Mouse (Mus musculus) cerebellum, adult 11-12 months (tissue): ENCODE measurements around the gene Pld1.

Experiments
- DNase-seq: peaks from one replicate; pipeline ENCODE4 v3.0.0; 2022

Gene Pld1

DNA sequence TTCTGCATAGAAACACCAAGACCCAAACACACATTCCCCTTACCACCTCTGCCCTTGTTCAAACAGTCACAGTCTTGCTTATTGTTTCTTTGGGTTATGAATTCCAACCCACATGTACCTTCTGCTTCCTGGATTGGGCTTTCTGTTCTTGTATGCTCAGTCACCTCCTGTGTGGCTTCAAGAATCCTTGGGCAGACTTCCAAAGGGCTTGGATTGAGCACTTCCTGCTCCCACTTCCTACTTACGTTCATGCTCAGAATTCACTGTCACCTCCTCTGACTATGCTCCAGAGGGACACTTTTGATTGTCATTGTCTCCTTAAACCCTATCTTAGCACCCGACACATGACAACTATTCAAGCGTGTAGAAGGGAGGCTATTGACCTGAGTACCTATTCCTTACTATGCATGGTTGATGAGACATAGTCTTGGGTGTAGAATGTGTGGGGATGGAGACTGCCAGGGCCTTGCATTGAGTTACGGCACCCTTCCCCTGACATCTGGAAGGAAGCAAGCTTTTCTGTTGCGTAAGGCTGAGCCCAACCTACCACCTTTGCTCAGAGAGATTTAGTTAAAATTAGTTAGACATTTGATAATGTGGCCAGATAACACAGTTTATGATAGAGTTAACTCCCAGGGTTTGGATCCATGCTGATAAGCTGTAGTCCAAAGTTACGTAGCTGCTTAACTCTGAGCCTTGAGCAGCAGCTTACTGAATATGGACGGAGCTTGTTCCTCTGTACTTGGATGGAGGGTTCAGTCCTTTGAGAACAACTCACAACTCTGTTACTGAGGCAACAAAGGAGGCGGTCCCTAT, 55.9 kb downstream of the Pld1 start:
- no peak for DNase-seq

DNA sequence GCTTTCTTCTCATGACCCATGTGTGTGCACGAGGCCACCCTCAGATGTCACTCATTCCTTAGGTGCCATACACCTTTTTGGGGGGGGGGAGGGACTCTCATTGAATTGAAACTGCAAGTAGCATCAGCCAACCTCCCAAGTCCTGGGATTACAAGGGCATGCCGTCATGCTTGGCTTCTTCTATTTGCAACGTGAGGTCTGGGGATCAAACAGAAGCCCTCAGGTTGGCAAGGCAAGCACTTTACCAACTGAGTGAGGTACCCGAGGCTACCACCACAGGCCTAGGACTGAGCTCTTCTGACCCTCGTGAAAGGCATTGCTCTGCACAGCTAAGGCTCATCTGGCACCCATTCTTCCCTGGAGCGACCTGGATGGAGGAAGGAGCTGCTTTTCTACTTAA, 65.8 kb downstream of the Pld1 start:
- no peak for DNase-seq

DNA sequence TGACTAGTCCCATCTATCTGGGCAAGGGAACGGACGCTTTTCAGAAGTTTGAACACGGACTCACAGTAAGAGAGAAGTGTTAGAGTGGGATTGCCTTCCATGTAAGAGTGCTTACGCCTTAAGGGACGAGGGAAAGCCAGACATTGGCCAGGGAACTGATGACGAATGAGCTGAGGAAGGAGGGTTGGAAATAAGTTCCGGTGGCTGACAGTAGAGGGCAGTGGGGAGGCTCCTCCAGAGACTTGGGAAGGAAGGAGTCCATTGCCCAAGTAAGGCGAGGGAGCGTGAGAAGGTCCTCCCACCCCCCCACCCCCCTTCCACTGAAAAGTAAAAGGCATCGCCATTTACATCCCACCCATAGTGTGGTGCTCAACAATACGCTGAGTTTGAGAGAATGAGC, 69.2 kb downstream of the Pld1 start:
- DNase-seq, result no peak

DNA sequence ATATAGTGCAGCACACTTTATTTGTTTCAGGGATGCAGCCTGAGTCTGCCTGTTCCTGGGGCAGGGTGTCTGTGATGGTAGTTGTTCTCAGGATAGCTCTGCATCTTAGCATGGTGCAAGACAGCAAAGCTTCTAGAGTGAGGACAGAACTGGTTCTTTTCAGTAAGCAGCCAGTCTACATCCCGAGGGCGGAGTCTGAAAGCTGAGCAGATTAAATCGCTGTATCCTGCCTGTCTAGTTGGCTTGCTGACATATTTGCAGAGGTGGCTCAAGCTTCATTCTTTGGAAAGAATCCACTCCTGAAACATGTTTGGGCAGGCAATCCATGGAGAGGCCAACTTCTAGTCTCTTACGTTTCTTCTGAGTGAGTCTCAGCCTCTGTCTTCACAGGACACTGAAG, 69.9 kb downstream of the Pld1 start:
- no peak for DNase-seq

DNA sequence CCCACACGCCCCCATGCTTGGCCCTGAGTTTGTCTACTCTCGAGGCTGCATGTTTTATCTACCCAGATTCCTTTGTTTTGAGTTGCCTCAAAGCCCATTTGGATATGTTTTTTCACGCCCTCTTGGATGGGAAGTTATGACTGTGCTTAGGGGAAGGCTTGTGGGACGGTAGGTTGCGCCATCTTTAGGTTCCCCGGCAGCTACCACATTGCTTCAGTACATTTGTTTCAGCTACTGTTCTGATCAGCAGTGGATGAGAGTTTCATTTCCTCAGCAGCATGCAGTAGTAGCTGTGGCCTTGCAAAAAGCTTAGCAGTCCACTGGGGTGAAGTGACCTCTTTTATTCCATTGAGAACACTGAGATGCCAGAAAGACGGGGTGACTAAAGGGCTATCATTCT, 73.7 kb downstream of the Pld1 start:
- DNase-seq, result no peak

DNA sequence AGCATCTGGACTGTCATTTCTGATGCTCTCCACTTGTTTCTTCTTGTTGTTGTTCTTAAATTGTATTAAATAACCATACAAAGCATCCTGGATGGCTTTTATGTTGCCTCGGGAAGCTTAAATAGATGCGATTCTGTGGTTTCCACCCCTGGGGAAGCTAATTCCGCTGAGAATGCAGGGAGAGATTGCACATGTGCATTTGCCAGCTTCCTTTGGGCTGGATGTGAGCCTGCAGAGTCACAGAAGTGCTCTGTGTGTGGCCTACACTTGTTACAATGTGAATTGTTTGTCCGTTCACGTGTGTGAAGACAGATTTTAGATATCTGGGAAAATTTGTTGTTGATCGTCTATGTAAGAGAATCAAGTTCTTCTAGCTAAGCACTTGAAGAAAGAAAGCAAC, 74.9 kb downstream of the Pld1 start:
- no peak for DNase-seq

DNA sequence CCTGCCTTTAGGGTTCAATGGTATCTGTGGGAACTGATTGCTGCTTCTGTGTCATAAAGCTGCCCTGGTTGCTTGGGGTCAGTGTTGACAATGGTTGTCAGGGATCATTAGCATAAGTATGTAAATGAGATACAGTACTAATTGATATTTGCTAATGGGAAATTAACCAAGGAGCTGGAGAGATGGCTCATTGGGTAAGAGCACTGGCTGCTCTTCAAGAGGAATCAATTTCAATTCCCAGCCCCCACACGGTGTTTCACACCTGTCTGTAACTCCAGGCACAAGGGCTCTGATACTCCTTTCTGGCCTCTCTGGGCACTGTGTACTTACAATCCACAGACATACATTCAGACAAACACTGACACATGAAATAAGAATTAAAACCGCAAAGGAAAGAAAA, 78.5 kb downstream of the Pld1 start:
- DNase-seq, result no peak

DNA sequence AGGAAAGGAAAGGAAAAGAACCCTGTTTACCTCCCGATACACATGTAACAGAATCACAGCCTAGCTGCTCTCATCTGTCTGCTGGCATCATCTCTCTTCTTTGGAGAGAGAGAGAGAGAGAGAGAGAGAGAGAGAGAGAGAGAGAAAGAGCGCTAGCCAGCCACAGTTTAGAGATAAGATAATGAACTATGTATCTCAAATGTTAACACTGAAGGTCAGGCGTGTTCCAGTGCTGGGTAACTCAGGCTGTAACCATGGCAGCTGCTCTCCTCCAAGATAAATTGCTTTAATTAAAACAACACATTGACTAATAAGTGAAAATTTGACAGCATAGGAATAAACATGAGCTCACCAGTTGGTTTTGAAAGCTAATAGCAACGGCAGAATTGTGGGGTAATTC, 81.2 kb downstream of the Pld1 start:
- DNase-seq, result no peak

DNA sequence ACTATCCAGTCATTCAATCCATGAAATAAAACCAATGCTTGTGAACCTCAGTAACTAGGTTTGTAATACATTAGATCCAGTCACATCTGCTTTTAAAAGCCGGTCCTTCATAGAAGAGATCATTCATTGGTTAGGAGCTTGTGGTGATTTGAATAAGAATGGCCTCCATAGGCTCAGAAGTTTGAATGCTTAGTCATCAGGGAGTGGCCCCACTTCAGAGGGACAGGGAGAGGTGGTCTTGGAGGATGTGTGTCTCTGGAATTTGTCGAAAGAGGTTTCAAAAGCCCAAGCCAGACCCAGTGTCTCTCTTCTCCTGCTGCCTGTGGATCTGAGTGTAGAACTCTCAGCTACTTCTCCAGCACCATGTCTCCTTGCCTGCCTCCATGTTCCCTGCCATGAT, 81.9 kb downstream of the Pld1 start:
- DNase-seq, result no peak

DNA sequence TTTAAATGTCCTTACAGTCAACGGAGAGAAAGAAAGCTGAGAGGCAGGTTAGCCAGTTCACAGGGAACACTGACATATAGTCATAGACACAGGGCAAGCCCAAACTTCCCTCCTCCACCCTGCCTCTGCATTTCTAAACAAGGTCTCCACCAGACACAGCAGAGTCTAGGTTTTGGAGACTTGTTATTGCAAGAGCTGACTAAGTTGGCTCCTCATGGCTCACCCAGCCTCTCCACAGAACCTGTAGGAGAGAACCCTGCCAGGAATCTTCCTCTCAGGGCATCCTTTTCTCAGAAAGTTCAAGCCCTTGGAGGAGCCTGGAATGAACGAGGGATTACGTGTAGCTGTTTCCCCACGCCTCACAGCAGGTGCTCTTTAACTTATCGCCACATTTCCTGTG, 83.7 kb downstream of the Pld1 start:
- DNase-seq, result no peak

DNA sequence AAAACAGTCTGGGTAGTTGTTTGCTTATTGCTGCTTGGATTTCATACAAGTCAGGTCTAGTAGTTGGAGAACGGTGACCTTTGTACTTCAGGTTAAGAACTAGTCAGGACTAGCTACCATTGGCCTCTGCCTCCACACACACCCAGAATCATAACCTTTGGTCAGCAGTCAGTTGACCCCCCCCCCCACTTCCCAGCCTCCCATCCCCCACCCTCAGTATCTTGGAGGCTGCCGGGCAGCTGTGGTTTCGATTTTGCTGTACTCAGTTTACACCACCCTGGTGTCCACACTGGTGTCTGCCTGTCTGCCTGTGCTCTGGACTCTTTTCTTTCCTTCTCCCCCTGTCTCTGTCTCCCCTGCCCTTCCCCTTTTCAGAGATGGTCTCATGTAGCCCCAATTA, 88.4 kb downstream of the Pld1 start:
- no peak for DNase-seq

DNA sequence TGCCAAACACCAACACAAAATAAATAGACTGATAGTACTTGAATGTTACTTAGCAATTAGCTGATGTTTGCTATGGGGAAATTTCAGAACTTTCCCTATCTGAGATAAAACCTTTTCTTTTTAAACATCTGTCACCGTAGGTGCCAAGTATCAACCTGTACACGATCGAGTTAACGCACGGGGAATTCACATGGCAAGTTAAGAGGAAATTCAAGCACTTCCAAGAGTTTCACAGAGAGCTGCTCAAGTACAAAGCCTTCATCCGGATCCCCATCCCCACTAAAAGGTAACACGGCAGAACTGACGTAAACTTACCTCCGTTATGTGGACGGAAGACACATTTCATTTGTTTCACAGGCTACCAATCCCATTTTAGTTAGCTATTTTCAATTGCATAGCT, 90.0 kb downstream of the Pld1 start:
- no peak for DNase-seq

DNA sequence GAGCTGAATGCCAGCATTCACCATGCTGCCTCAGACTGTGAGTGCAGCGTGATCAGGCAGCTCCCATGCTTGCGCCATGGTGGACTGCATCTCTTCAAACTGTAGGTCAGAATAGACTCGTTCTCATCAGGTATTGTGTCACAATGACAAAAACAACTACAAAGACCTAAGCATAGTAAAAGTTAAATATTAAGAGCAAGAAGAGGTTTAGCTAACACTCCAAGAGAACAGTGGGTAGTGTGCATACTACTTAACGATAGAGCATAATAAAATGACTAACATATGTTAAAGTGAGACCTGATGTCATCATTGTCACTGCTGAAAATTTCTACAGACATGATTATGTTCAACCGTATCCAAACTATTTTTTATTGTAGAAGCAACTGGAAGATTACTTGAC, 92.4 kb downstream of the Pld1 start:
- no peak for DNase-seq

DNA sequence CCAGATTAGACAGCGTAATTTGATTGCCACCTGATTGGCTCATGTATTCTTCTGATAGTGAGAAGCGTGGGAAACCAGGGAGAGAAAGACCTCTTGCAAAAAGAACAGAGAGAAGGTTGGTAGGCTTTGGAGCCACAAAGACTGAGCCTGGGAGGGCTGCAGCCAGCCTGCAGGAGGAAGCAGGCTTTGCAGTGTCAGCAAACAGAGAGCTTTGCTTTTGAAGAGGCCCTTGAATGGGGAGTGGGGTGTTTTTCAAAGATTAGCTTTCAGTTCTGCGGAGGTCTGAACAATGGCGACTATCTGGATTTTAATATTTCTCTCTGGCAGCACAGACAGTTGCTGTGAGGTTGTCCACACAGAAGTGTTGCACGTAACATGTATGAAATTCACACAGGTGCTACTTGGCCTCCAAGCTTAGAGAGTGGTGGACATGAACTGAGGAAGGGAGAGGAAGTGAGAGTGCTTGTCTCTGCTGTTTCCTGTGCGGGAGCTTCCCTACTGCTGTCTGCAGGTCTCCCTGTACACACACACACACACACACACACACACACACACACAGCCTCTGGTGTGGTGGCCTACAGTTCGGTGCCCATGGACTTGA, 93.2 kb downstream of the Pld1 start:
- no peak for DNase-seq

DNA sequence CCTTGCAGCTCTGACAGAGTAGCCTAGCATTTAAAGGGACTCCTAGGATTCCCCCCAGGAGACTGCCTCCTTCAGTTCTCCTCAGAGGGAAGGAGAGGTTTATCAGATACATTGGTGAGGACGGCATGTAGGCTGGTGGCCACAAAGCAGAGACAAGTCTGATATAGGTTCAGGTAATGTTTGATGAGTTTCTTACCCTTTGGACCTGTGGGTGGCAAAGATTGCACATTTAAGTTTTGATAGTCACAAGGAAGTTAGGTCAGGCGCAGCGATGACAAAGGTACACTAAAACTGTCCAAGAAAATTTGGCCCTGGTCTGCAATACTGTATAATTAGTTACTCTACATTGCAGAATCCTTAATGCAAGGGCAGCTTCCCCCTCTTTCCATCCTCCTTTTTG, 95.4 kb downstream of the Pld1 start:
- DNase-seq, result no peak

DNA sequence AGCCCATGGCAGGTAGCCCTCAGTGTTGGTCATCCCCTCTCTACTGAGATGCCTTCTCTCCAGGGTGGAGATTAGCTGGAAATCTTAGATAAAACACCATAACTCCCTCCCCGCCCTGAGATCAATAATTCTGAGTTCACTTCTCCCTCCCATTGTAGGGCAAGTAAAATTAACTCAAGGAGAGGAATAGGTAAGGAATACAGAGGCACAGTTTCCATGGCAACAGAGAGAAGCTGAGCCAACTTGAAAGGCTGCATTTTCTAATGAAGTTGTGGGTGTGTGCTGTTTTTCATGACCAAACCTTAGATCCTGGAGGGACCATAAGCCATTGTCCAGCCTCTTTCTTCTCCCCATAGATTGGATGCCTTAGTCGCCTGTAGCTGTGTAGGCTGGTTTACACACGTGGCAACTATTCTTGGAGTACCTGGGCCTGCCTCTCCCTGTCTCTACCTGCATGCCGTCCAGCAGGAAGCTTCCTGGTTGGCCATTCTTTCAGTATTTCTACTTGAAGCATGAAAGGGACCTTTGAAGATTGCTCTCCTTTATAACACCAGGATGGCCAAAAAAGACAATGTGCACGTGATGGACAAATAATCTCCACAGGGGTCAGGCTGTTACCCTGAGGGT, 96.3 kb downstream of the Pld1 start:
- DNase-seq, result no peak

DNA sequence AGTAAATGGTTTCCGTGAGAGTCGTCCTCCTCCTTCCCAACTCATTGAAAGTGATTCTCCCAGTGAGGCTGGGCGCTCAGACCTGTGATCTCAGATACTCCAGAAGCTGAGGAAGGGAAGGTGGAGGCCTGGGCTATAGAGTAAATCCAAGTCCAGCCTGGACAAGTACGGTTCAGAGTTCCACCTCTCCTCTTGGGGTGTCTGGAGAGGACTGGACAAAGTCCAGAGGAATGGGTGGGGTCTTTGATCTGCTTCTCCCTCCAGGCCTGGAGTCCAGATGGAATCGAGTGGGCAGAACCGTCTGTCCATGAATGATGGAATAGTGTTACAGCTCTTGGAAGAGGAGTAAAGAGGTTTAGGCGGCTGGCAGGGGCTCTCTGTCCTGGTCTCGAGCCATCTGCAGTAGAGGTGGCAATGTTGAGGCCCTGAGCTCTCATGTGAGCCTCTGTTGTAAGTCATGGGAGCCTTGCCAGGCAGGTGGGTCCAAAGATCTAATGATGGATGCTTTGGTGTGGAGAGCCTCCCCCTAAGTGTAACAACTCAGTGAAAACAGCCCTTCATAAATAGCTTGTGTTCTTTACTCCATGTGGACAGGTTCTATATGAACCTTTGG, 98.9 kb downstream of the Pld1 start:
- DNase-seq, result no peak

DNA sequence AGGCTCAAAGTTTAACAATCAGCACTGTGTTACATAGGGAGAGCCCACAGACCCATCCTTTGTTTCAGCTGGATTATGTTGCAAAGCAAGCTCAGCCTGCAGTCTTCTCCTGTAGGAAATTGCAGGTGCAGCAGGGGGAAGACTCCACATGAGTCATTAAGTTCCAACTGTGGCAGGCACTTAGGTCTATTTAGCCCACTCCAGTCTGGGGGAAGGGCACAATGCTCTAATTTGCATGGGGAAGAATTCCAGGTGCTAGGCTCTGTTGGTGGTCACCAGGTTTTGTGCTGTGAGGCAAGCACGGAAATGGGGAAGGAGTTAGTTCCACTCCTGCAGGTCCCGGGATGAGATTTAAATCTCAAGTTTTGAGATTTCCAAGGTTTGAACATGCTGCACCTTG, 99.6 kb downstream of the Pld1 start:
- DNase-seq, result no peak

DNA sequence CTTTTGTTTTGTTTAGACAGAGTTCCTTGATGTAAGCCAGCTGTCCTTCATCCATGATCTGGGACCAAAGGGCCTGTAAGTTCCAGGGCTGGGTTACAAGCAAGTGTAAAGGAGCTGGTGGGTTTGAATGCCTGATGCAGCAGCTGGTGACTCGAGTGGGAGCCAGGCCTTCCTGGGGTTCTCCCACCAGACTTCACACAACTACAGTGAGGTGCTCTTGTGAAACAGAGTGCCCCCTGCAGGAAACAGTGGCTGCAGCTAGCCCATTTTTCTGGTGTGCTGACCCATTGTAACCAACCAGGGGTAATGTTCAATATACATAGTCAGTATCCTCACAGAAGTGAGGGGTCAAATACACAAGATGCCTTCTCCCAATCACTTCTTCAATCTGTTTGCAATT, 101.3 kb downstream of the Pld1 start:
- no peak for DNase-seq

DNA sequence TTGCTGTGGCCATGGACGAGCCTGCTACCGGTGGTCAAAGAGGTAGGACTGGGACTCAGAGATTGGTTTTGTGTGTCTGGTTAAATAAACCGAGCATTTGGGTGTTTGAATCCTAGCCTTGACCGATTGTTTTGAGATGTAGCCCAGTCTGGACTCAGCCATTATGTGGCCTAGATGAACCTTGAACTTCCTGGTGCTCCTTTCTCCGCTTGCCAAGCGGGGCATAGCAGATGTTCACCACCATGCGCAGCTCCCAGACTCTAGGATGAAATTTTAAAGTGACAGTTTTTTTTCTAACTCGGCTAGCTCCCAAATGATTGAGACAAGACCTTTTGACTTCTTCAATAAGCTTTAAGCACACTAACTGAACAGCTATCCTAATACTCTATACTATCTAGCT, 102.7 kb downstream of the Pld1 start:
- DNase-seq, result no peak

DNA sequence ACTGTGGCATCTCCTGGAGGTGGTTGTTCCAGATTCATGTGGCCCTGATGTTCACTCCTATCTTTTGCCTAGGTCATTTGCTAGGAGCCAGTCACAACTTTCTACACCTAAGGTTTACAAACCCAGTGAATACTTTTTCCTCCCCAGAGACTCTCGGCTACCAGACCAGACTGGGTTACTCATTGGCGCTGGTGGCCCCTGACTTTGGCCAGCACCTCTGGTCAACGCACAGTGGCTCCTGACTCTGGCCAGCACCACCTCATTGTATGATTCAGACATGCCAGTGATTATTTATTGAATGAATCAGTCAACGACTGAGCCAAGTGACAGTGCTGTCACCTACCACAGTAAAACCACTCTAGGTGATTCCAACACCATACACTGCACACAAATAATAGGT, 103.9 kb downstream of the Pld1 start:
- DNase-seq, result no peak

DNA sequence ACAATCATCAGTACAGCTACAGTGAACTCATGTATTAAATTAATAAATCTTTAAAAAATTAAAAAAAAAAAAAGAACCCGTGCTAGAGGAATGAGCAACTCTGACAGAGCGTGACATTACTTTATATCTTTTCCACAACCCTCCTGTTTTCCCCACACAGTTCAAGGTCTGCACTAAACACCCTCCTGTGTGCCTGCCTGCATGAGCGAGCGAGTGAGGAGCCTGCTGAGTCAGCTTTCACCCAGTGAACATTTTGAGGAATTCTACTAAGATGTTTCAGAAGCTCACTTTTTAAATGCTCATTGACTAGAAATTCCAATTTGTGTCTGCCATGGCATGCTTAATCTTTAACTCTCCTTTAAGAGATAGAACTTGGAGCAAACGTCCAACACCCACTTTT, 109.1 kb downstream of the Pld1 start:
- DNase-seq, result no peak

DNA sequence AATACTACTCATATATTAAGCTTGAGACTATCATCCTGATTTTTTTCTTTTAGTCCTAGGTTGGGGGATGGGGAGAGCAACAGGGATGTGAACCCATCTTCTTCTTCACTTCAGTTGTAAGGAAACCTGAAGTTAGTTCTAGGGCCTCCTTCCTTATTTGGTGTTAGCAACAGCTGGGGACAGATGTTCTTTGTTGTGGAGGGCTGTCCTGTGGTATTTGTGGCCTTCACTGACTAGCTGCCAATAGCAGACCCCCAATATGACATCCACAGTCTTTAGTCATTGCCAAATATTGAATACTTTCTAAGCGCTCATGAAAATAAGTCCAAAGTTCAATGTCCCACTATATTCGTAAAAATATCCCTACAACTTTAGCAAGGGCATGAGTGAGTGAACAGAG, 111.0 kb downstream of the Pld1 start:
- no peak for DNase-seq

DNA sequence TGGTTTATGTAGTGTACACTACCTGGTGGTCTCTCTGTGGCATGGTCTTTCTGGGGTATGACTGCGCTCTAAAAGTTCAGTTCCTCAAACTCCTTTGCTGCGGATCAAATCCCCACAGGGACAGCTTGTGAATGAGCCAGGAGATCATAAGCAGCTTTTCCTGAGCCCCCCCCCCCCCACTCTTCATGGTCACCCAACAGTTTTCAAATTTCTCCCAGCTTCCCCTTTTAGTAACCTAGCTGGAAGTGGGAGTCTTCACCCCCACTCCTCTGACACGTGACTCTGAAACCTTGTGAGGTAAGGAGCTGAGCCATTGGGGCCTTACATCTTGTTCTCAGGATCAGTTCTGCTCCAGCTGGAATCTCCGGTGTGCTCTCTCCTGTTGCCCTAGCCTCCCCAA, 114.6 kb downstream of the Pld1 start:
- no peak for DNase-seq
